Mouse (Mus musculus) left cerebral cortex, postnatal 10 days (tissue): ENCODE measurements around the gene Arf6. TPM values are rescaled to one million over a fixed set of nuclear protein-coding genes. Genes with fewer than 3 reads are reported as not detected.
A peak's percentile ranks its signal among the peaks of the same experiment; 100 is the strongest.
"Not testable (repeated sequence)": the region's sequence is repeated elsewhere in the genome, so short reads cannot be mapped to it uniquely, and the experiment has no call there.

Experiments
- DNase-seq, 2 experiments: peaks; one replicate each; pipeline ENCODE4 v3.0.0; 2021 to 2022; ENCODE audit warnings: low spot score in 2 of 2, mixed read lengths in 1 of 2; ENCODE audit errors: extremely low spot score in 1 of 2
- intact Hi-C: fragments of 180-260 bp; cut with DNase I; formaldehyde crosslinking; loops from one replicate; pipeline ENCODE4 v1.15.1; 2025
- total RNA-seq, 2 experiments: library from RNA; stranded (reverse); gene quantifications; 2 replicates each; pipeline ENCODE4 v1.2.3; 2021

Arf6 gene
- total RNA-seq: 10 to 100 TPM; 61.6 to 62.8 TPM

DNA sequence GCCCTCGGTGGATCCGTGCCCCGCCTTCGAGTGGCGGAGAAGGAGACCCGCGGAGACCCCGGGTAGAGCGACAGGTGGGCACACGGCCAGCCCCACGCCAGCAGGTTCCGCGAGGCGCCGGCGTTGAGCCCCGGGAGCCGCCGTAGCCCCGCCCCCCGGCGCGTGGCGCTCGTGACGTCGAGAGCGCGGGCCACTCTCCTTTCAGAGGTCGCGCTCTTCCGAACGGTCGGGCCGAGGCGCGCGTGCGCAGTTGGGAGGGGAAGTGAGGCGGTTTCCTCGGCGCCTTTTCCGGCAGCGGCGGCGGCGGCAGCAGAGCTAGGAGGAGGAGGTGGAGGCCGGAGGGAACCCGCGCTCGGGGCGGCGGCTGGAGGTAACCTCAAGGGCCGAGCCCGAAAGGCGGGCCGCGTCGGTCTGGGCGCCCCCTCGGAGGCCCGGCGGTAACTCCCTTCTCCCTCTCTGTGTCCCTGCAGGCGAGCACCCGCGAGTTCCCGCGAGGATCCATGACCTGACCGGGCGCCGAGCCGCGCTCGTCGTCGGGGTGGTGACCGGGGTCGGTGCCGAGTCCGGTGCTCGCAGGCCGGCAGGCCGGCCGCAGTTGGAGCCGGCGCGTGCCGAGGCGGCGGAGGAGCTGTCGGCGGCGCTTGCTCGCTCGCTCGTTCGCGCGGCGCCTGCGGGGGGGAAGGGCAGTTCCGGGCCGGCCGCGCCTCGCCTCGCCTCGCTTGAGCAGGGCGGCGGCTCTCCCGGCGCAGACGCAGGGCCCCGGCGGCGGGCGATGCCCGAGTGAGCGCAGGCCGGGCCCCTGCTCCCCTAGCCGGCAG is at the start of gene Arf6, which contains the start of gene Gm9887:
Gene Arf6 (plus strand): TSS at position 297 of the 818 bp plus-strand sequence.
Gene Gm9887 (minus strand): TSS at position 605 of the 818 bp plus-strand sequence.
- intact Hi-C loops: loop anchor here (5.0 to 10.0 kb wide), 3 partner anchors 90 to 313 kb away; partner anchors contain the start of gene Sos2
- peak; percentile 94 to 99 for DNase-seq

DNA sequence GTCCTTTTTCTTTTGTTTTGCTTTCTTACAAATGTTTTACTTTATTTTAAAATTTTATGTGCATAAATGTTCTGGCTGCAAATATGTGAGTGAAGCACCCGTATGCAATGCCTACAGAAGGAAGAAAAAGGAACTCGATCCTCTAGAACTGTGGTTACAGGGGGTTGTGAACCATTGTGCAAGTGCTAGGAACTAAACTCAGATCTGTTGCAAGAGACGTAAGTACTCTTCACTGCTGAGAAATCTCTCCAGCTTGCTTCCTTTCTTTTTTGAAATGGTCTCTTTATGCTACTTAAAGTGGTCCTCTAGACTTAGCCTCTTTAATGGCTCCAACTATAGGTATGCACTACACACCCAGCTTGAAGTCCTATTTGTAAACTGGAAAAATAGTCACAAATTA is 40.8 kb upstream of the Arf6 start:
- intact Hi-C loops: no loop called here
- DNase-seq: no peak

DNA sequence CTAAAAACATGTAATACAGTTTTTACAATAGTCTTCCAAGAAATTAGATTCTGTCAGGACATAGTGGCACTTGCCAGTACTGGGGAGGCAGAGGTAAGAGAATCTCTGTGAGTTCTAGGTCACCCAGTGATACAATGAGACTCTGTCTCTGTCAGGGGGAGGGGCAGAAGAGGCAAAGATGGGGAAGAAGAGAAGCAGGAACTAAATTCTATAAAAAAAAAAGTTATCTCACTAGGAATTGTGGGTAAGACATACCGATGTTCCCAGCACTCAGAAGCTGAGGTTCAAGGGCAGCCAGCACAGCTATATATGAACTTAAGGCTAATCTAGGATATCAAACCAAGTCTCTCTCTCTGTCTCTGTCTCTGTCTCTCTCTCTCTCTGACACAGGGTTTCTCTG is 39.8 kb upstream of the Arf6 start:
- no peak for DNase-seq
- intact Hi-C loops: no loop called here

DNA sequence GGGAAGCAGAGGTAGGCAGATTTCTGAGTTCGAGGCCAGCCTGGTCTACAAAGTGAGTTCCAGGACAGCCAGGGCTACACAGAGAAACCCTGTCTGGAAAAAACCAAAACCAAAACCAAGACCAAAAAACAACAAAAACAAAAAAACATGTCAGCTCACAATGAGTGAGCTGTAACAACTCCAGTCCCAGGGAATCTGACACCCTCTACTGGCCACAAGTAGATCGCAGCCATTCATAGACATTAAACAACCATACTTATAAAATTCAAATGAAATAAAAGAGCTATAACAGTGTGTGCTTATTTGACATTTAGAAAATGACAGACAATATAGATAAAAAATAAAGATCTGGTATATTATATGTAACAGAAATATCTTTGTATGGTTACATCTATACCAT is 38.4 kb upstream of the Arf6 start:
- DNase-seq: no peak
- intact Hi-C loops: no loop called here

DNA sequence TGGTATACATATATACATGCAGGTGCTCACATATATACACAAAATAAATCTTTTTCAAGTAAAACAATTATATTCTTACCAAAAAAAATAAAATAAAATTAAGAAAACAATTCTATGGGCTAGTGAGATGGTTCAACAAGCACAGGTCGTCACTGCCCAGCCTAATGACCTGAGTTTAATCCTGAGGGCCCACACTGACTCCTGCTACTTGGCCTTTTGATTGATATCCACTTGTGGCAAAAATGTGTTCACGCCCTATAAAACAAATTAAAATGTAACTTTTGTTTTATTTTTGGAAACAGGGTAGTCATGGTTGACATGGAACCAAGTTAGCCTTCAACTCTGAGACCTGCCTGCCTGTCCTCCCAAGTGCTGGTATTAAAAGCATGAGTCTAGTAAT is 22.0 kb upstream of the Arf6 start:
- intact Hi-C loops: no loop called here
- no peak for DNase-seq

DNA sequence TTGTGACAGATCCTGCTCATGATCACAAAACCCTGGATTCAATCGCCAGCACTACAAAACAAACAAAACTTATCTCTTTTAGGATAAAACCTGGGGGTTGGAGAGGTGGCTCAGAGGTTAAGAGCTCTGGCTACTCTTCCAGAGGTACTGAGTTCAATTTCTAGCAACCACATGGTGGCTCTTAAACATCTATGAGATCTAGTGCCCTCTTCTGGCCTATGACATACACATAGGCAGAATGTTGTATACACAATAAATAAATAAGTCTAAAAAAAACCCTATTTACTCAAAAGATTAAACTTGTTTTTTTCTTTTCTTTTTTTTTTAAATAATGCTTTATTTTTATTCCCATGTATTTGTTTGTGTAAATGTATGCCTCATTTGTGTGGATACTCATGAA is 20.3 kb upstream of the Arf6 start:
- DNase-seq: no peak
- intact Hi-C loops: no loop called here

DNA sequence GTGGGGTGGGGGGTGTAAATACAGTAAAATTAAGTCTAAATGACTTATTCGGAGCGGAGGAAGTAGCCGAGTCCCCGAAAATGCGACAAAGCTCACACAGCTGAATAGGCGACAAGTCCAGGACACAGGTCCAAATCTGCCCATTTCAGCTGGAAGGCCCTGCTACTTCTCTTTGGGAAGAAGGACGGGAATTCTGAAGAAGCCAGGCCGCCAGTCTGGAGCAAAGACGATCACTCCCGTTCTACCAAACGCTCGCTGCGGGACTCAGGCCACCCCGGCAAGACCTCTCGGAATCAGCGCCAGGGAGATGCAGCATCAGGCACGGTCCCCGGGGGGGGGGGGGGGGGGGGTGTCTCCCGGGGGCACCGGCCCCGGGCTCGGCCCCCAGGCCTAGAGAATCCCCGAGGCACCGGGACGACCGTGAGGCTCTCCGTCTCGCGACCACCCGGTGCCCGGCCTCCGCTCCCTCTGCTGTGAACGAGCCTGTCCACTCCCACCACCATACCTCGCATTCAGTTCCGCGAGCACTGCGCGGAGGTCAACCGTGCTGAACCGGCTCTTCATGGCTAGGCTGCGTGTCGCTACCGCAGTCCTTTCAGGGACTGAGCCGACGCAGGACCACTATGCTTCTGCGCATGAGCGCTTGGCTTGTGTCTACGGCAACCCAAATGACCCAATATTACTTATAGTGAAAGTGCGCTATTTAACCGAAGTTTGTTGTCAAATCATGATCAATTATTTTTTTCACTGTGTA is 15.2 kb upstream of the Arf6 start, which contains the start of gene Nemf:
Gene Nemf (minus strand): TSS at position 620 of the 754 bp plus-strand sequence.
- intact Hi-C loops: no loop called here
- DNase-seq: peak; percentile 80 to 88

DNA sequence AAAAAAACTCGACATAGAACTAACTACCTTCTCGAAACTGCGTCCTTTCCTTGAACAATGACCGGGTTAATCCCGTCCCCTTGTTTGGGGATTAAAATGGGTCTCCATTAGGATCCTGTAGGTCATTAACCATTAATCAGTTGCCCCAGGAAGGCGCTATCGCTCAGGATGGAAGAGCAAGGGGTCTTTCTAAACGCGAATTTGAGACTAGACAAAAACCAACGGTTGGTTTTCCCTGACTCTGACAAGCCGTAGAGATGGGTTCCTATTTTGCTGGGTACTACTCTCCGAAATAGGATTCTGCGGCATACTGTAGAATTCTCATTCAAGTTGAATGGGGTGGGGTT is 14.7 kb upstream of the Arf6 start:
- no peak for DNase-seq
- intact Hi-C loops: no loop called here

DNA sequence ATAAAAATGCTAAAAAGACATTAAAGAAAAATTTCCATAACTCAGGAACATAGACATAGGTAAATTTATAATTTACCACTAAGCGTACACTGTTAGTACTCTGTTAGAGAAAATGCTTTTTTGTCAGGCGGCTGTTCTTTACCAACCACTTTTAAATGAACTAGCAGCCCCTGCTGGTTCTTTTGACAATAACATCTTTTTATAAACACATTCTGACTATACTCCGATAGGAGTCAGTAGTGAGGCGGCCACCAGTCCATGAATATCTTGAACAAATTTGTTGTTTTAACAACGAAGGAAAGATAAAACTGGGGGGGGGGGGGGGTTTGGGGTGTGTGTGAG is 11.3 kb upstream of the Arf6 start:
- intact Hi-C loops: no loop called here

DNA sequence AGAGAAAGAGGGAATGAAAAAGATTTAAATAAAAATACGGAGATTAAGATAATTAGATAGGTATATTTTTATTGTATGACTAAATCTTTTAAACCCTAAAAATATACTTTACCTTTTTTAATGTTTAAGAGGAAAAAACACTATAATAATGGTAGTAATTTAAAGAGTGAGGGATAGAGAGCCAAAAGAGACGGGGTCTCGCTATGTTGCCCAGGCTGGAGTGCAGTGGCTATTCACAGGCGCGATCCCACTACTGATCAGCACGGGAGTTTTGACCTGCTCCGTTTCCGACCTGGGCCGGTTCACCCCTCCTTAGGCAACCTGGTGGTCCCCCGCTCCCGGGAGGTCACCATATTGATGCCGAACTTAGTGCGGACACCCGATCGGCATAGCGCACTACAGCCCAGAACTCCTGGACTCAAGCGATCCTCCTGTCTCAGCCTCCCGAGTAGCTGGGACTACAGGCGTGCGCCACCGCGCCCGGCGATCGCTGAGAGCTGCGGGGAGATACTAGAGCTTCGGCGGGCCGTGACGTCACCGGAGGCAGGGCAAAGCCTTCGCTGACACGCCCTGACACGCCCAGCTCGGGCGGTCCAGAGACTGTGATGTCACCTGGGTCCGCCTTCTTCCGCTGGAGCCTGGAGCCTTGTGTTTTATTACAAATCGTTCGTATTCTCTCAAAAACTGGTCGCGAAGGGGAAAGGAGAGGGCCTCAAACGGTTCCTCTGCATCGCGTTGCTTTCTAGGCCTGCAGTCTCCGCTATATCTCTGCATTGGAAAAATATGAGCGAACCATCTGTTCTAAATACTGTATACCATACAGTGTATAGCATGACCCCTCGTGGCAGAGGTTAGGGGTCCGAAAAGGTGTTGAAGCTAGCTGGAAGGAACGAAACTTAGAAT is 10.7 kb upstream of the Arf6 start:
- intact Hi-C loops: not testable (repeated sequence)
- DNase-seq: peak; percentile 97 to 98

More for the DNA sequence above, 11.3 kb upstream of the Arf6 start:
- DNase-seq: peak in 1 of 2 experiments; percentile 63

DNA sequence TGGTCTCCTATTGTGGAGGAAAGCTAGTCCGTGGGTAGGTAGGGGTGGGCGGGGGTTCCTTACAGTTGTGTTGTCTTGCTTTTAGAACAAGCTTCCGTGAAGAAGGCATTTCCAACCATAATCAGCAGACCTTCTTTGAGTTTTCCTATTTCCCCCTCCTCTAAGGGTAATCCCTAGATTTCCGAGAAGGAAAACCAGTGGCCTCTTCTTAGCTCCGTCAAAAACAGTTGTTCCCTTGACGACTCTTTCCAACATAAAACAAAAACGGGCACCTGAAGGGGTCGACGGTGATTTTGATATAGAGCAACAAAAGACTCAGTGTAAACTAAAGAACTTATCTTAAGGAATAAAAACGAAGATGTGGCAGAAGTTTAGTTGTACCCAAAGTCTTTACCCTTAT is 10.0 kb upstream of the Arf6 start:
- intact Hi-C loops: no loop called here
- no peak for DNase-seq

DNA sequence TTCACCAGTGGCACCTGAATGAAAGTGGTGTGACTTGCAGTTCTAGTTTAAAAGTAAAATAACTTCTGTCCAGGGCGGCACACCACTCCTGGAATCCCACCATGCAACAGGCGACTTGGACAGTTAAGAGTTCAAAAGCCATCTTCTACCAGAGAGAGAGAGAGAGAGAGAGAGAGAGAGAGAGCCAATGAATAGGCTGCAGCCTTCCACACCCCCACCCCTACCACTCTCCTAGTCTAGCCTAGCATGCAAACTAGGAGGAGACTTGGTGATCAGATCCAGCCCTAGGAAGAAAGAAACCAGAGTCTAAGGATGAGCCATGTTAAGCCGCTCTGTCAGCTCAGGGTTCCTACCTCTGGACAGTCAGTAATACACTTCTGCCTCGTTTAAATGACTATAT is 9.6 kb upstream of the Arf6 start:
- intact Hi-C loops: no loop called here
- DNase-seq: no peak

DNA sequence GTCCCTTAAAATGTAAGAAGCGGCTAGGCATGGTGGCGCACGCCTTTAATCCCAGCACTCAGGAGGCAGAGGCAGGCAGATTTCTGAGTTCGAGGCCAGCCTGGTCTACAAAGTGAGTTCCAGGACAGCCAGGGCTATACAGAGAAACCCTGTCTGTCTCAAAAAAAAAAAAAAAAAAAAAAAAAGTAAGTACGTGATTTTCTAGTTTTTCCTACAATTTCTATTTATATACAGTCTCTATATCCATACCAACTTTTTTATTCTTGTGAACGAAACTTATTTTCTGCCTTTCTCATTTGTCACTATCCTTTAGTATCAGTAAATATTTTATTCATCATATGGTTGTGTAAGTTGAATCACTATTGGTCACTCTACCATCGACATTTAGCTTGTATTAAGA is 8.8 kb upstream of the Arf6 start:
- intact Hi-C loops, DNase-seq: not testable (repeated sequence)

DNA sequence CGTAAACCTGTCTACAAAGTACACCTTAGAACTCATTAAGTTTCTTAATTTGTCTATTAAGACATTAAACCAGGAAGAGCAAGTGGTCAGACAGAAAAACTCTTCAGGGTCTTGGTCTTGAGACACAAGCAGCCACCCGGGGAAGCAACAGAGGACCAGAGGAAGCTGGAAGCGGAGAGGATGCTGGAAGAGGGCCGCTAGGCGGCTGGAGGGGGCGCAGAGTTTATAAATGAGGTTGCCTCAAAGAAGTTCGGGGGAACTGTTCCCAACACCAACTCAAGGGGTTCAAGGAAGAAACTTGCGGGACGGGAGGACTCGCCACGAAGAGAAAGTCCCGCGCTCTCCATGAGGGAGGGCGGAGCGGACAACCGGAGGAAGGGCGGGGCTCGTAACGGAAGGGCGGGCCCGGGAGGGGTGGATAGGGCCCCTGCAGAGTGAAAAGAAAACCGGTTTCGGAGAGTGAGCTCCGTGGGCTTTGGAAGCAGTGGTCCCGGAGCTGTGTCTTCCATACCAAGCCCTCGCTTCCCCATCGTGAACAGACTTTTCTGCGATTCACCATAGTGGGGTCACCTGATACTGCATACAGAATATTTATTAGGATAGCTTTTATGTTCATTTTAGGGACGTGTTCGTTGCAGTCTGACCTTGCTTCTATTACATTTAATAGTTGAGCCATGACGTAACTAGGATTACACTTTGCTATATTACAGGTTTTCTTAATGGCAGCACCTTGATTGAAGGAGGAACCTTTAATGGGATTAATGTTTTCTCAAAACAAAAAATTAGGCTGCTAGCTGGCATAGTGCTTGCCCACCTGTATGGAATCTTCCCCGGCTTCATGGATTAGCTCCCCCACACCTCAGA is 7.8 kb upstream of the Arf6 start:
- intact Hi-C loops: no loop called here
- peak in 1 of 2 experiments; percentile 79 for DNase-seq

DNA sequence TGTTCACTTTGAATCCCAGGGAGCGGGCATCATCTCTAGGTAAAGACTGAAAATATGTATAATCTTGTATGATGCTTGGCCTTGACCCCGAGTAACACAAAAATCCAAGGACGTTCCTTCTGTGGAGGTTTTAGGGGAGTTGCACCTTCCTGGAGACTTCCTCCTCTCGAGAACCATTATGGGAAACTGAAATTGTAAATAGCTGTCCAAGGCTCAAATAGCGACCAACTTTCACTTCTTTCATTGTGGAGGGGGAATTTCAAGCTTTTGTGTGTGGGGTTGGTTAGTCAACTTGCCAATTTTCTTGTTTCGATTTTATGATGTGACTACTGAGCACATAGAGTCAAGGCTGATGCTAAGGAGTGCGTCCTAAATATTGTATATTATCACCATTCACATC is 6.2 kb upstream of the Arf6 start:
- DNase-seq: no peak
- intact Hi-C loops: no loop called here

DNA sequence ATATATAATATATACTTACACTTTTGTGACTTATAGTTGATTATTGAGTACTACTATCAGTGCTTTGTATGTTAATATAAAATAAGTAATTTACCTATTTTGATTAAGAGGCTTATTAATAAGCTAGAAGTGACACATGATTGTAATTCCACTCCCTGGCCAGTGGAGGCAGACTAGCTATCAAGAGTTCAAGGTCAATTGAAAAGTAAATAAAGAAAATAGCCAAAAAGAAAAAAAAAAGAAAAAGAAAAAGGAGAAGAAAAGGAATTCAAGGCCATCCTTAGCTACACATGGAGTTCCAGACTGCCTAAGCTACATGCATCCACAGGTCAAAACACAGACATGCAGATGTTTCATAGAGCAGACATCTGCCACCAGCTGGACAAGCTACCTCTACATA is 5.5 kb upstream of the Arf6 start:
- intact Hi-C loops: no loop called here
- no peak for DNase-seq

DNA sequence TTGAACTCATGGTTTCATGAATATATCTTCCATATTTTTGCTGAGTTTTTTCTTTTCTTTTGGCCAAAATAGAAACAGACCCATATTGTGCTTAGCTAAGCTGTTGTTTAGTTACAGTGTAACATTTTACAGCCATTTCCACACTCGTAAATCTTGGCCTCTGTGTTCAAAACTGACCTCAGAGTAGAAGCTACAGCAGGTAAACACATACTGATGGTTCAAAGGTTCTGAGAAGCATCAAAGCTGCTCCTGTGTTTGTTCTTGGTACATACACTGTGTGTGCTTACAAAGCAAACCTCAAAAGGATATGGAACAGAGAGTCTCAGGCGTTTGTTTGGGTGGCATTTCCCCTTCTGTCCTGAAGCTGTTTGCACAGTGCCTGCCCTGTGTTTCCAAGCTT is 4.4 kb upstream of the Arf6 start:
- intact Hi-C loops: no loop called here
- no peak for DNase-seq

DNA sequence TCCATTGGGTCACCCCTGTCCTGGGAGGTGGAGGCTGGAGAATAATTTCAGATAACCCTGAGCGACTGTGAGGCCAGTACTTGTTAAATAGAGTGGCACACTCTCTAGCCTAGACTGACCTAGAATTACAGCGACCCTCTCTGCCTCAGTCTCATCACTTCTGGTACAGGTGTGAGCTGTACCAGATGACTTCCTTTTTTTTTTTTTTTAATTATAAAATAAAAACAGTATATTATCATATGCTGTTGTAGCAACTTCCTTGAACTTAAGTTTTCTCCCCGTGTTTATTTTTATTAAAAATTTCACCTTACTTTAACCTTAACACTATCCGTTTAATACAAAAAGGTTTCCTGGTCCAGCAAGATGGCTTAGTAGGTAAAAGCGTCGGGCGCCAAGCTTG is 1.0 kb upstream of the Arf6 start:
- intact Hi-C loops: loop anchor here (5.0 to 10.0 kb wide), 3 partner anchors 91 to 314 kb away; partner anchors contain the start of gene Sos2
- no peak for DNase-seq
